Mouse (Mus musculus): Measurements from ENCODE around the gene Cpsf4.
A peak's percentile ranks its signal among the peaks of the same experiment; 100 is the strongest.
"Not testable (repeated sequence)": the region's sequence is repeated elsewhere in the genome, so short reads cannot be mapped to it uniquely, and the experiment has no call there.

Cpsf4 gene

DNA sequence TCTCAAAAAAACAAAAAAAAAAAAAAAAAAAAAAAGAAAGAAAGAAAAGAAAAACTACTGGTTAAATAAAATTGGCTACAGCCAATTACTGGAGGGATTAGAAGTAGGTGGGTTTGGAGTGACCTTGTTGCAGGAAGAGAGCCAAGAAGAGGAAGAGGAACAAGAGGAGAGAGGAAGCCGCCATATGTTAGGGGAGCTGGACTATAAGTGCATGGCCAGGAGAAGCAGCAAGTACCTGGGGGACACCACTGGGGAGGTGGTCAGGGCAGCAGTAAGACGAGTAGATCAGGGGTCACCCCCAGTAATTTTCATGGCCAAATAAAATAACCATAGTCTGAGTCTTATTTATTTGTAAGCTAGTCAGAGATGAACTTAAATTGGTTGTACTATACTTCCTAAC lies 18.2 kb downstream of the Cpsf4 start:
- no peak for DNase-seq (ENCODE audit: low spot score)

DNA sequence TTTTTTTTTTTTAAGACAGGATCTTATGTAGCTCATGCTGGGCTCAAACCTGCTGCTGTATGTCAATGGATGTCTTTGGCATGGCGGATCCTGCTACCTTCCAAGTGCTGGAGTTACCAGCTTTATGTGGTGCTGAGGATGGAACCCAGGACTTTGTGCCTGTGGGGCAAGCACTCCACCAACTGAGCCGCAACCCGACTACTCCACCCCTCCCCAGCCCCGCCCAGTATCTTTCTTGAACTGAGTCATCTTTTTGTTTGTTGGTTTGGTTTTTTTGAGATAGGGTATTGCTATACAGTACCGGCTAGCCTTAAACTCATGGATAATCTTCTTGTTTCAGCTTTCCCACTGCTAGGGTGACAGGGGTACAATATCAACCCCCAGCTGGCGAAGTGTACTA lies 22.4 kb downstream of the Cpsf4 start:
- no peak for DNase-seq (ENCODE audit: low spot score)

DNA sequence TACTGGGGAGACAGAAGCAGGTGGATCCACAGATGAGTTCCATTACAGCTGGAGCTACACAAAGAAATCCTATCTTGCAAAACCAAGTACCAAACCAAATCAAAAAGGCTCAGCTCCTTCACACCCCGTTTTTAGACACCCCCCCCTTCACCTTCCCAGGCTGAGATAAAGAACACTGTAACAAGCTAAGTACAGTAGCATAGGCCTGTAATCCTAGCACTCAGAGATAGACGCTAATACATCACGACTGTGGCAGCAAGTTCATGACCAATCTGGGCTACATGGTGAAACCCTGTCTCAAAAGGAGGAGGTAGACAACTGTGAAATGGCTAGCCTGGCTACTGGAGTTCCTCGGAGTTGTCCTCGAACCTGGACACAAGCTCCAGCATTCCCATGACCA lies 23.4 kb downstream of the Cpsf4 start:
- no peak for DNase-seq (ENCODE audit: low spot score)

DNA sequence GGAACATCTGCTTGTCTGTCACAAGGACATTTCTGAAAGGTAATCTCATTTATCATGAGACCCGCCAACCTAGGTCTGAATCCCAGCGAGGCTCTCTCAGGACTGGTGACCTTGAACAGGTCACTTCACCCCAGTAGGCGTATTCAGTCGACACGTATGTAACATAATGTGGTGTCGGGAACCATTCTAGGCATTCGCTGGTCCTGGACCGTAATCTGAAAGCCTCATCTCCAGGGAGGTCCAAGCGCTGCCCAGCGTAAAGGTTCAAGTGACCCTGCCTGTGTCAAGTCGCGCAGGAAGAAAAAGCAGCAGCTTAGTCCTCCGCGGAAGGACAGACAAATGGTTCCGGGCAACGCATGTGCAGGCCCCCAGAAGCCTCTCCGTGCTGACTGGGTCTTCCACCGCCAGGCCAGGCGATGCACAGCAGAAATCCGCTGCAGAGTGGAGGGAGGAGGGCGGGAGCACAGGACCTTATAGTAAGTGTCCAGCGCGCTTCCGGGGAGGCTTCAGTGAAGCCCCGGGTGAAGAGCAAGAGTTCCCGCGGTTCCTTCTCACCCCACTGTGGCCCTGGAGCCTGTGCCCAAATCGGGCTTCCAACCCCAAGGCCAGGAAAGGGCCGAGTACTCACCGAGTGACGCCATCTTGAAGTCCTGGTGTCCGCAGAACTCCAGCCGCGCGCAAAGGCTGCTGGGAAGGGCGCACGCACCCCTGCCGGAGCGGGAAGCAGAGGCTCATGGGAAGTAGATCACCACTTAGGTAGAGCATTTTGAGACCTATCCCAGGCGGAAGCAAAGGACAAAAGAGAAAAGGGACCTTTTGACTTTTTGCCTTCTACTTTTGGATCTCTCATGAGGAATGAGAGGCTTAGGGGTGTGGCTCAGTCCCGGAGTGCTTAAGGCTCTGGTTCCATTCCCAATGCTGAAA lies 24.1 kb downstream of the Cpsf4 start:
- DNase-seq (ENCODE audit: low spot score), result peak; percentile 81

DNA sequence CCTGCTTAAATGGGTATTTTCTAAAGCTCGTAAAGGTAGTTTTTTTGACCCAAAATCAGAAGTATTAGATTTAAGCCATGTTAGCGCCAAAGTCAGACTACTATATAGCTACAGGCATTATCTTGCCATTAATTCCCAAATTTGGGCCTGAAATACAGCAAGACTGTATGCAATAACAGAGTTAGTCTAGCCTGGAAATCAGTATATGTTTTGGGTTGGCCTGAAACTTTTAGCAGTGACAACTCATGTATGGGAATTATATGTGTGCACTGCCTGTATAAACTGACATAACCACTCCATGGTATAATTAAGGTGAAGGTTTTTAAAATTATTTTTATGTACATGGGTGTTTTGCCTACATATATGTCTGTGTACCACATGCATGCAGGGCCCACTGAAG lies 24.9 kb downstream of the Cpsf4 start, which contains the start of gene Atp5j2:
Gene Atp5j2, minus strand, starts transcription at position 101 of the 400 bp plus-strand sequence.
- no peak for DNase-seq (ENCODE audit: low spot score)

- DNase-seq (ENCODE audit: low spot score), result no peak
Observed at GRCm38 (mm10) chr5:145200387-145200786, 33.4 kb downstream of the Cpsf4 start.

- DNase-seq (ENCODE audit: low spot score), result no peak
Observed at GRCm38 (mm10) chr5:145201321-145201991, 34.4 kb downstream of the Cpsf4 start, which contains the start of gene Zkscan14. Zkscan14 (minus strand) TSS chr5:145201868.

GRCm38 (mm10) chr5:145202446-145202845 lies 35.4 kb downstream of the Cpsf4 start:
- DNase-seq (ENCODE audit: low spot score), result no peak

GRCm38 (mm10) chr5:145203936-145204691 lies 37.1 kb downstream of the Cpsf4 start, which contains the start of gene Zkscan5:
Zkscan5 (plus strand) TSS chr5:145204562.
- peak; percentile 92 for DNase-seq (ENCODE audit: low spot score)

- no peak for DNase-seq (ENCODE audit: low spot score)
Observed at GRCm38 (mm10) chr5:145205041-145205440, 38.0 kb downstream of the Cpsf4 start.

DNA sequence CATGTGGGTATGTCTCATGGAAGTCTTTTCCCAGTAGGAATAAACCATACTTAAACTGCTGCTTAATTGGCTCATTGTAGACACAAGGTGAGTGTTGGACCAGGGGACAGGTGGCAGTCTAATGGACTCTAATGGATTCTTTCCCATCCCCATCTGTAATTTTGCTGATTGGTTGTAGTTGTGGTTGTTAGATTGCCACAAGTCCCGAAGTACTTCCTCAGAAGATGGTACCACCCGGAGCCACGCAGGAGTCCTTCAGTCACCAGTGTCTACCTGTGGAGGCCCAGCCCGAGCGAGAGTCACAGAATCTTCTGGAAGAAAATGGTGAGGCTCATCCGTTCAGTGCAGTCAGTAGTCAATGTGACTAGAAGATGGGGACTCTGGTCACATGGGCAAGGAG lies 40.4 kb downstream of the Cpsf4 start:
- no peak for DNase-seq (ENCODE audit: low spot score)

DNA sequence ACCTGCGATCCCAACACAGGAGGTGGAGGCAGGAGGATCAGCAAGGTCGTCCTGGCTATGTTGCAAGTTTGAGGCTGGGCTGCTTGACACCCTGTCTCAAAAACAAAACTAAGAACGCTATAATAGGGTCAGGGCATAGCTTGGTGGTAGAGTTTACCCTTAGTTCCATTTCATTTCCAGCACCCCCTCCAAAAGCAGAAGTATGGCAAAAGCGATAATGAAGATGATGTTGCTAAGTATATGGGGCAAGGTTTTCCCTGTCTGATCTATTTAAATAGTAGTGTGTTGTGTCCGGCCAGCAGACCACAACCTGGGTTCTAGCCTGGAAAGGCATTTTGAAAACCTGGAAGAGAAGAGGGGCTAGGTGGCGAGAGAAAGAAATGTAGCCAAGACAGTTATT lies 40.9 kb downstream of the Cpsf4 start:
- no peak for DNase-seq (ENCODE audit: low spot score)

- not testable (repeated sequence) for DNase-seq (ENCODE audit: low spot score)
Observed at GRCm38 (mm10) chr5:145208391-145208790, 41.4 kb downstream of the Cpsf4 start.

- no peak for DNase-seq (ENCODE audit: low spot score)
Observed at GRCm38 (mm10) chr5:145211340-145211739, 44.3 kb downstream of the Cpsf4 start.

GRCm38 (mm10) chr5:145212216-145212615 lies 45.2 kb downstream of the Cpsf4 start:
- DNase-seq (ENCODE audit: low spot score), result no peak

GRCm38 (mm10) chr5:145213505-145213904 lies 46.5 kb downstream of the Cpsf4 start:
- no peak for DNase-seq (ENCODE audit: low spot score)

DNA sequence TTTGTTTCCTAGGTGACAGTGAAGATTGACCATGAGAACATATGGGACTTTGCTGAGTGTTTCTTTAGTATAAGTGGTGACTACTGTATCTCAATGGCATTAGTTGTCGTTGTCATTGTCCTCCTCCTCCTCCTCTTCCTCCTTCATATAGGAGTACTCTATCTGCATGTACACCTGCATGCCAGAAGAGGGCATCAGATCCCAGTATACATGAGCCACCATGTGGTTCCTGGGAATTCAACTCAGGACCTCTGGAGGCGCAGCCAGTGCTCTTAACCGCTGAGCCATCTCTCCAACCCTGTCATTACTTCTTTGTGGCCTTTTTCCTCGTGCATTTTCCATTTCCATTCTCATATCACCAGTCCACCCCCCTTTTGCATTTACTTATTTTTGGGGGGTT lies 47.7 kb downstream of the Cpsf4 start:
- no peak for DNase-seq (ENCODE audit: low spot score)

DNA sequence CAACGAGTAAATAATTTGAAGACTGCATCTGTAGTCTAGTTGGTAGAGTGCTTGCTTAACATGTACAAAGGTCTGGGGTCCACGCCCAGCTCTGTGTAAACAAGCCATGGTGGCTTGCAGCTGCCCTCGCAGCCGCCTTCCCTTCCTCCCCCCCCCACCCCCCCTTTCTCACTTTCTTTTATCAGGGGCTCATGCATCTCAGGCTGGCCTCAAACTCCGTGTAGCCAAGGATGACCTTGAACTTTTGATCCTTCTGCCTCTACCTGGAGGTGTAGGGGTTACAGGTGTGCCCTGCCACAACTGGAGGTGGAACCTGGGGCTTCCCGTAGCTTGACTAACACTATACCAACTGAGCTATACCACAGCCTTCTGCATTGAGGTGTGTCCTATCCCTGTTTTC lies 50.7 kb downstream of the Cpsf4 start:
- DNase-seq (ENCODE audit: low spot score), result no peak

- no peak for DNase-seq (ENCODE audit: low spot score)
Observed at GRCm38 (mm10) chr5:145218206-145218605, 51.2 kb downstream of the Cpsf4 start.

DNA sequence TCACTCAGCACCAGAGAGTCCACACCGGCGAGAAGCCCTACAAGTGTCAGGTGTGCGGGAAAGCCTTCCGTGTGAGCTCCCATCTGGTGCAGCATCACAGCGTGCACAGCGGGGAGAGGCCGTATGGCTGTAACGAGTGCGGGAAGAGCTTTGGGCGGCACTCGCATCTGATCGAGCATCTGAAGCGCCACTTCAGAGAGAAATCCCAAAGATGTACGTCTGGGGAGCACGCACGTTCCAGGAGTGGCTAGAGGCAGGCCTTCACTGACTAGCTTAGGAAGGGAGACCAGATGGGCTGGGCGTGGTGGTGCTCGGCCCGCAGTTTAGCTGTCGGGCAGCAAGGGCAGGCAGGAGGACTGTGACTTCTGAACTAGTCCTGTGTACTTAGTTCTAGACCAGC lies 51.7 kb downstream of the Cpsf4 start:
- no peak for DNase-seq (ENCODE audit: low spot score)

DNA sequence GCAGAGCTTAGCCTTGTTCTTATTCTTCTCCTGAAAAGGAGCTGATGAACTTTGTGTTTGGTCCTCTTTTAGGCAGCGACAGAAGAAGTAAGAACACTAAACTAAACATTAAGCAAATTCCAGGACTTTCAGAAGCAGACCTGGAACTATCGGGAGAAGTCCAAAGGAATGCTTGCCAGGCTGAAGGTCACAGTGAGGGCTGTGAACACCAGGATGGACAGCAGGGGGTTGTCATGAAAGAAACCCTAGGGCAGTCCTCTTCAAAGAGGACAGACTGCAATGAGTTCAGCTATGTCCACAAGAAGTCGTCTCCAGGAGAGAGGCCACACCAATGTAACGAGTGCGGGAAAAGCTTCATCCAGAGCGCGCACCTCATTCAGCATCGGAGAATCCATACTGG lies 53.0 kb downstream of the Cpsf4 start:
- DNase-seq (ENCODE audit: low spot score), result no peak

DNA sequence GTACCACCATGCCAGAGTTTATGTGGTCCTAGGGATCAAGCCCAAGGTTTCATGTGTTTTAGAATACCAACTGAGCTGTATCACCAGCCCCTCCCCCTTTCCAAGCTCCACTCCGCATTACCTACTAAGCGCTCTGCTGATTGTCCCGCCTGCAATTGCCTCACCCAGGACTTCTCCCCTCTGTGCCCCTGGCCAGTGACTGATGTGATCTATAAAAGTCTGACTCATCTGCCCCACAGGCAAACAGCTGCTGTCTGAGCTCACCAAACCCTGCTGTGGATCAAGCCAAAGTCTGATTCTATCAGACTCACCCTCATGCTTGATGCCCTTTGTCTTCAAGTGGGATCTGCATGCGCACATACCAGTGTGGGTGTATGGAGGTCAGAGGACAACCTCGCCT lies 55.8 kb downstream of the Cpsf4 start:
- DNase-seq (ENCODE audit: low spot score), result no peak
